Mouse (Mus musculus) neural tube, embryonic 14.5 days (tissue): ENCODE results near the gene Pih1d1. TPM values are rescaled to one million over a fixed set of nuclear protein-coding genes. Genes with fewer than 3 reads are reported as not detected.
A peak's percentile ranks its signal among the peaks of the same experiment; 100 is the strongest.
"Not testable (repeated sequence)": the region's sequence is repeated elsewhere in the genome, so short reads cannot be mapped to it uniquely, and the experiment has no call there.

Experiments
- ATAC-seq: fragments of 200-750 bp; cut with Nextera tagmentation; 2 replicates; pipeline ENCODE4 v1.8.0; 2017; ENCODE audit warnings: low read depth, mild to moderate bottlenecking, moderate TSS enrichment, moderate library complexity
- H3K27ac ChIP-seq: fragments of 300-500 bp; sonication (generic); 2 replicates; pipeline ENCODE4 v1.5.1; 2014; ENCODE audit warnings: low read depth, mild to moderate bottlenecking, control low read depth, low read length, moderate library complexity, mixed read lengths
- H3K27me3 ChIP-seq: fragments of 300-500 bp; sonication (generic); 2 replicates; pipeline ENCODE4 v1.6.1; 2014; ENCODE audit warnings: low read length; ENCODE audit not compliant: control insufficient read depth, insufficient read depth
- H3K36me3 ChIP-seq: fragments of 300-500 bp; sonication (generic); 2 replicates; pipeline ENCODE4 v1.6.1; 2014; ENCODE audit warnings: low read length, mixed read lengths; ENCODE audit not compliant: control insufficient read depth, insufficient read depth
- H3K4me1 ChIP-seq: fragments of 300-500 bp; sonication (generic); 2 replicates; pipeline ENCODE4 v1.6.1; 2014; ENCODE audit warnings: low read length; ENCODE audit not compliant: control insufficient read depth, insufficient read depth
- H3K4me2 ChIP-seq: fragments of 300-500 bp; sonication (generic); 2 replicates; pipeline ENCODE4 v1.6.1; 2014; ENCODE audit warnings: mild to moderate bottlenecking, low read depth, low read length, control low read depth
- H3K4me3 ChIP-seq: fragments of 300-500 bp; sonication (generic); 2 replicates; pipeline ENCODE4 v1.5.1; 2014; ENCODE audit warnings: low read depth, low read length, control low read depth, mixed read lengths
- H3K9ac ChIP-seq: fragments of 300-500 bp; sonication (generic); replicated peaks from 2 replicates; pipeline ENCODE4 v1.6.1; 2014; ENCODE audit warnings: low read depth, mild to moderate bottlenecking, control low read depth, low read length, mixed read lengths
- H3K9me3 ChIP-seq: fragments of 300-500 bp; sonication (generic); 2 replicates; pipeline ENCODE4 v1.6.1; 2016; ENCODE audit warnings: low read length; ENCODE audit not compliant: control insufficient read depth
- WGBS: fragments of 180-500 bp; shearing (Covaris S2); extraction: QIAGEN DNeasy Blood & Tissue Kit; methylation state at CpG from one replicate; pipeline ENCODE4 v1.1.7; 2014; 5-methylcytosine and 5-hydroxymethylcytosine counted together
- polyA plus RNA-seq: library from polyadenylated mRNA; unstranded; fragments of >200 nt; fragmentation: Nextera tagmentation; extraction: Ambion mirVana; gene quantifications from 2 replicates; pipeline ENCODE4 v1.2.1, GENCODE M21; 2014

Gene Pih1d1
- polyA plus RNA-seq, 1 experiment from 2014 or later, result 91.2 TPM

GRCm38 (mm10) chr7:45151303-45151702 lies 2.8 kb upstream of the Pih1d1 start:
- no peak overlapping the region for H3K9ac ChIP-seq
- H3K36me3 ChIP-seq, result no peaks in the 10 kb centered on the region
- no peak overlapping the region for H3K27ac ChIP-seq
- H3K9me3 ChIP-seq, result no peaks in the 10 kb centered on the region
- WGBS, result 55% methylated on average over 11 of the region's 11 CpGs
- peaks cover 10% of the 10 kb centered on the region for H3K4me1 ChIP-seq
- no peak overlapping the region for H3K4me2 ChIP-seq
- H3K4me3 ChIP-seq, result no peak overlapping the region
- no peaks in the 10 kb centered on the region for H3K27me3 ChIP-seq
- no peak for ATAC-seq

- H3K9me3 ChIP-seq, H3K4me3 ChIP-seq, H3K36me3 ChIP-seq, ATAC-seq, H3K27ac ChIP-seq, H3K9ac ChIP-seq, H3K27me3 ChIP-seq: not testable (repeated sequence)
- H3K4me2 ChIP-seq, result peak overlapping the region; percentile 62; the same call in 1 of the 2 replicates
- WGBS, result 94% methylated on average over 2 of the region's 2 CpGs
- H3K4me1 ChIP-seq, result peaks cover 10% of the 10 kb centered on the region
These were observed 1.1 kb upstream of the Pih1d1 start for GRCm38 (mm10) chr7:45153052-45153451.

GRCm38 (mm10) chr7:45153586-45153985 lies 517 bp upstream of the Pih1d1 start:
- ATAC-seq, result peak; percentile 8; the same call in 1 of the 2 replicates
- H3K27me3 ChIP-seq, result no peaks in the 10 kb centered on the region
- H3K4me2 ChIP-seq, result peak overlapping the region; percentile 62
- peak overlapping the region; percentile 56 for H3K4me3 ChIP-seq
- H3K9me3 ChIP-seq, result no peaks in the 10 kb centered on the region
- H3K36me3 ChIP-seq, result 0 out of 2 replicates have a peak, but pooled peaks cover 7% of the 10 kb centered on the region
- H3K9ac ChIP-seq, result peak overlapping the region; percentile 47
- H3K4me1 ChIP-seq, result peaks cover 10% of the 10 kb centered on the region
- H3K27ac ChIP-seq, result peak overlapping the region; percentile 92
- 6% methylated on average over 5 of the region's 5 CpGs for WGBS

- ATAC-seq, result peak; percentile 25
- peaks cover 10% of the 10 kb centered on the region for H3K4me1 ChIP-seq
- H3K9me3 ChIP-seq, result no peaks in the 10 kb centered on the region
- no peak overlapping the region for H3K27ac ChIP-seq
- peak overlapping the region; percentile 56 for H3K4me3 ChIP-seq
- no peaks in the 10 kb centered on the region for H3K27me3 ChIP-seq
- H3K9ac ChIP-seq, result 0 out of 2 replicates have a peak overlapping the region, but pooled peaks have one; percentile 47
- WGBS, result 81% methylated on average over 12 of the region's 12 CpGs
- peak overlapping the region; percentile 34 for H3K4me2 ChIP-seq
- H3K36me3 ChIP-seq, result 0 out of 2 replicates have a peak, but pooled peaks cover 18% of the 10 kb centered on the region
These were observed 951 bp downstream of the Pih1d1 start for GRCm38 (mm10) chr7:45154993-45155514.

GRCm38 (mm10) chr7:45155590-45155989 lies 1.5 kb downstream of the Pih1d1 start:
- 87% methylated on average over 9 of the region's 9 CpGs for WGBS
- ATAC-seq, result no peak
- Histone ChIP-seq H3K4me3 (no peak overlapping the region), H3K4me1 (peaks cover 10% of the 10 kb centered on the region), H3K36me3 (0 out of 2 replicates have a peak, but pooled peaks cover 18% of the 10 kb centered on the region), H3K9me3 (no peaks in the 10 kb centered on the region), H3K27ac (no peak overlapping the region), H3K27me3 (no peaks in the 10 kb centered on the region), H3K4me2 (no peak overlapping the region; the same call in 1 of the 2 replicates), H3K9ac (no peak overlapping the region)

- WGBS, result 96% methylated on average over 15 of the region's 15 CpGs
- H3K4me2 ChIP-seq, result no peak overlapping the region
- no peaks in the 10 kb centered on the region for H3K9me3 ChIP-seq
- ATAC-seq, result no peak
- H3K4me3 ChIP-seq, result no peak overlapping the region
- peaks cover 10% of the 10 kb centered on the region for H3K4me1 ChIP-seq
- H3K9ac ChIP-seq, result no peak overlapping the region
- H3K27ac ChIP-seq, result no peak overlapping the region
- H3K27me3 ChIP-seq, result no peaks in the 10 kb centered on the region
- H3K36me3 ChIP-seq, result 0 out of 2 replicates have a peak, but pooled peaks cover 18% of the 10 kb centered on the region
These were observed 2.1 kb downstream of the Pih1d1 start for GRCm38 (mm10) chr7:45156206-45156605.

GRCm38 (mm10) chr7:45157459-45157858 lies 3.4 kb downstream of the Pih1d1 start:
- no peak overlapping the region for H3K4me2 ChIP-seq
- H3K9me3 ChIP-seq, result no peaks in the 10 kb centered on the region
- H3K9ac ChIP-seq, result no peak overlapping the region
- 0 out of 2 replicates have a peak, but pooled peaks cover 18% of the 10 kb centered on the region for H3K36me3 ChIP-seq
- ATAC-seq, result no peak
- no peak overlapping the region for H3K4me3 ChIP-seq
- H3K27me3 ChIP-seq, result no peaks in the 10 kb centered on the region
- 90% methylated on average over 14 of the region's 14 CpGs for WGBS
- H3K27ac ChIP-seq, result no peak overlapping the region
- H3K4me1 ChIP-seq, result peaks cover 10% of the 10 kb centered on the region

- peaks cover 11% of the 10 kb centered on the region for H3K27me3 ChIP-seq
- 94% methylated on average over 6 of the region's 6 CpGs for WGBS
- H3K4me2 ChIP-seq, result no peak overlapping the region
- H3K27ac ChIP-seq, result no peak overlapping the region
- H3K4me1 ChIP-seq, result peaks cover 10% of the 10 kb centered on the region
- no peak for ATAC-seq
- H3K9me3 ChIP-seq, result no peaks in the 10 kb centered on the region
- H3K36me3 ChIP-seq, result 0 out of 2 replicates have a peak, but pooled peaks cover 18% of the 10 kb centered on the region
- no peak overlapping the region for H3K9ac ChIP-seq
- no peak overlapping the region for H3K4me3 ChIP-seq
These were observed 4.9 kb downstream of the Pih1d1 start for GRCm38 (mm10) chr7:45158991-45159390.

GRCm38 (mm10) chr7:45160316-45160800 lies 6.3 kb downstream of the Pih1d1 start:
- ATAC-seq, result no peak
- Histone ChIP-seq H3K9me3 (no peaks in the 10 kb centered on the region), H3K9ac (no peak overlapping the region), H3K4me1 (peaks cover 5% of the 10 kb centered on the region), H3K27me3 (peaks cover 24% of the 10 kb centered on the region), H3K4me2 (no peak overlapping the region), H3K4me3 (no peak overlapping the region), H3K36me3 (0 out of 2 replicates have a peak, but pooled peaks cover 18% of the 10 kb centered on the region), H3K27ac (no peak overlapping the region)
- WGBS, result 95% methylated on average over 6 of the region's 6 CpGs
